Comparison of ENCODE assay signal across 17 mouse cellular contexts in the genomic region with DNA sequence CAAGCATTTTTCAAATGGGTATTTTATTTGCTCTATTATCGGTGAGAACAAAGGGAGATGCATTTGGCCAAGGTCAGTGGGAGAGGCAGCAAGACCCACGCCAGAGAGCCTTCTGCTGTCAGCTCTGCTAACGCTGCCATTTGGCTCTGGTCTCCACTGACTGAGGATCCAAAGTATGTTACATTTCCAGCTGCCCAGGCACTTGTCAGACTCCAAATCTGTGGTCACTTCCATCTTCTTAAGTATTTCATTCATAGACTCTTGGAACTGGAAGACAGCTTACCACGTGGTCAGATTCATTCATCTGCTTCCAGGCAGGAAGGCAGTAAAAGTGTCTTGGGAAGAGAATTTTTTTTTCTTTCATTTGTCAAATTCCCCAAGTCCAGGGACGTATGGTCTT.
DNase-seq lines count a peak whose midpoint lies in the region.
"Had no signal": no experiment of that assay in that cellular context is flagged by ENCODE, and none has a peak within 500 bp of the region (broad histone marks: within the 10 kb centered on the region; RNA-seq: fewer than 3 reads in every experiment).

No protein-coding gene starts in this region.

- DNase-seq in cerebellum, postnatal 14 days = peak; percentile 46 to 53
- DNase-seq in cerebellum, adult 11 months = no peak
- DNase-seq in kidney, postnatal 10 days = peak; percentile 13
- no peak for DNase-seq in kidney, postnatal 36 days
- peak; percentile 7 for DNase-seq in adipocyte (ENCODE audit: low spot score)
- peak; percentile 45 for DNase-seq in lung, postnatal 10 days
- no peak for DNase-seq in embryonic facial prominence, embryonic 10.5 days (ENCODE audit: low spot score)
- no peak for DNase-seq in natural killer cell, adult 2 months (ENCODE audit: low spot score in 2 of 2)
- DNase-seq: heart, postnatal 36 days; kidney, adult 9 months; layer of hippocampus, adult 9-11 months; right cerebral cortex, postnatal 25 days; thymus, adult 18-20 months had no signal

- peaks cover 9% of the 10 kb centered on the region; the same call in 1 of the 2 replicates for H3K4me1 ChIP-seq in embryonic facial prominence, embryonic 10.5 days
- H3K4me1 ChIP-seq: embryonic facial prominence, embryonic 13.5 days; midbrain, embryonic 15.5 days had no signal

- H3K4me3 ChIP-seq in embryonic facial prominence, embryonic 10.5 days = no peak overlapping the region
- H3K4me3 ChIP-seq: embryonic facial prominence, embryonic 13.5 days; forebrain, embryonic 10.5 days; midbrain, embryonic 15.5 days; neural tube, embryonic 13.5 days had no signal

- H3K27ac ChIP-seq in embryonic facial prominence, embryonic 10.5 days (replicated peaks) = no peak overlapping the region
- H3K27ac ChIP-seq: embryonic facial prominence, embryonic 13.5 days; forebrain, embryonic 10.5 days; midbrain, embryonic 15.5 days; neural tube, embryonic 13.5 days had no signal

- no peaks in the 10 kb centered on the region for H3K9me3 ChIP-seq in embryonic facial prominence, embryonic 10.5 days
- H3K9me3 ChIP-seq: embryonic facial prominence, embryonic 13.5 days; forebrain, embryonic 10.5 days; midbrain, embryonic 15.5 days; neural tube, embryonic 13.5 days had no signal

- no peaks in the 10 kb centered on the region for H3K27me3 ChIP-seq in embryonic facial prominence, embryonic 10.5 days (replicated peaks; ENCODE audit: low read depth, poor library complexity, severe bottlenecking)
- H3K27me3 ChIP-seq: embryonic facial prominence, embryonic 13.5 days; midbrain, embryonic 15.5 days; neural tube, embryonic 13.5 days had no signal

- 84% methylated on average over 5 of the region's 5 CpGs for WGBS in embryonic facial prominence, embryonic 10.5 days

- no peaks in the 10 kb centered on the region for H3K36me3 ChIP-seq in embryonic facial prominence, embryonic 10.5 days (replicated peaks)
- H3K36me3 ChIP-seq: embryonic facial prominence, embryonic 13.5 days; forebrain, embryonic 10.5 days; midbrain, embryonic 15.5 days; neural tube, embryonic 13.5 days had no signal

Comparison
In these comparisons a context has a peak if more than half of its experiments do, and no peak if none do; other contexts are left out.
1. DNase-seq: peak in cerebellum, postnatal 14 days (2 of 2), kidney, postnatal 10 days (single experiment), adipocyte (single experiment) and lung, postnatal 10 days (single experiment); none in cerebellum, adult 11 months (single experiment), kidney, postnatal 36 days (0 of 2), embryonic facial prominence, embryonic 10.5 days (single experiment) and natural killer cell, adult 2 months (0 of 2).